Mouse (Mus musculus) CH12.LX (cell line): Measurements from ENCODE around the gene Fnbp1. TPM values are rescaled to one million over a fixed set of nuclear protein-coding genes. Genes with fewer than 3 reads are reported as not detected.
A peak's percentile ranks its signal among the peaks of the same experiment; 100 is the strongest.

ENCODE experiments used
- DNase-seq: peaks from one replicate; pipeline ENCODE4 v3.0.0-alpha.2; 2013; ENCODE audit errors: extremely low read depth
- H3K27ac ChIP-seq: 2 replicates; pipeline ENCODE4 v1.5.1; 2012; ENCODE audit warnings: low read depth, mild to moderate bottlenecking, control low read depth, moderate library complexity; ENCODE audit not compliant: insufficient read depth
- H3K27me3 ChIP-seq: replicated peaks from 2 replicates; pipeline ENCODE3; 2012; ENCODE audit warnings: inconsistent platforms
- H3K36me3 ChIP-seq, 2 experiments: replicated peaks in 1 of 2; 2 replicates each; pipeline versions ENCODE3 to v1.6.1; 2012; ENCODE audit warnings: inconsistent platforms in 1 of 2, low read length in 1 of 2, mild to moderate bottlenecking in 1 of 2, mixed read lengths in 1 of 2, moderate library complexity in 1 of 2; ENCODE audit not compliant: control insufficient read depth in 1 of 2, insufficient read depth in 1 of 2
- H3K4me1 ChIP-seq, 2 experiments: 2 replicates each; pipeline ENCODE4 v1.6.1; 2012; ENCODE audit warnings: inconsistent platforms in 1 of 2, moderate library complexity in 1 of 2; ENCODE audit not compliant: insufficient read depth in 2 of 2, control insufficient read depth in 1 of 2
- H3K4me2 ChIP-seq: 2 replicates; pipeline ENCODE4 v1.6.1; 2012; ENCODE audit warnings: low read depth, mild to moderate bottlenecking, control low read depth; ENCODE audit not compliant: poor library complexity, insufficient read depth, severe bottlenecking
- H3K4me3 ChIP-seq, 3 experiments: fragments of 150-350 bp in 1 of 3; sonication (generic) in 1 of 3; replicated peaks in 1 of 3; 2 replicates each; pipeline versions ENCODE3 to v1.5.1; 2011 to 2012; ENCODE audit warnings: low read depth in 2 of 3, low read length in 2 of 3, mild to moderate bottlenecking in 2 of 3, moderate library complexity in 2 of 3, control low read depth in 1 of 3, improper control_type of control experiment in 1 of 3, inconsistent platforms in 1 of 3, mixed read lengths in 1 of 3; ENCODE audit not compliant: poor library complexity in 1 of 3
- H3K79me2 ChIP-seq: replicated peaks from 2 replicates; pipeline ENCODE4 v1.6.1; 2012; ENCODE audit warnings: mild to moderate bottlenecking, moderate library complexity; ENCODE audit not compliant: control insufficient read depth, poor library complexity, insufficient read depth, severe bottlenecking; ENCODE audit errors: extremely low read depth
- H3K9ac ChIP-seq: 2 replicates; pipeline ENCODE4 v1.6.1; 2012; ENCODE audit warnings: low read depth, mild to moderate bottlenecking, control low read depth, moderate library complexity; ENCODE audit not compliant: insufficient read depth
- H3K9me3 ChIP-seq: replicated peaks from 2 replicates; pipeline ENCODE3; 2012; ENCODE audit warnings: low read length, inconsistent platforms, mixed read lengths
- BHLHE40 ChIP-seq: IDR thresholded peaks from 2 replicates; pipeline ENCODE4 v1.6.1; 2011; ENCODE audit warnings: mild to moderate bottlenecking, low read depth, low read length, improper control_type of control experiment
- CHD1 ChIP-seq: IDR thresholded peaks from 2 replicates; pipeline ENCODE4 v1.6.1; 2012; ENCODE audit warnings: low read depth, low read length, improper control_type of control experiment, inconsistent platforms
- E2F4 ChIP-seq: IDR thresholded peaks from 2 replicates; pipeline ENCODE4 v1.6.1; 2011; ENCODE audit warnings: low read depth, low read length, improper control_type of control experiment; ENCODE audit not compliant: insufficient replicate concordance
- ELF1 ChIP-seq: IDR thresholded peaks from 2 replicates; pipeline ENCODE4 v1.6.1; 2014; ENCODE audit warnings: low read depth, mild to moderate bottlenecking, inconsistent platforms, low read length, improper control_type of control experiment
- ETS1 ChIP-seq: conservative IDR thresholded peaks from 2 replicates; pipeline ENCODE4 v1.6.1; 2012; ENCODE audit warnings: low read depth, mild to moderate bottlenecking, inconsistent platforms, low read length, improper control_type of control experiment, moderate library complexity
- GABPA ChIP-seq: IDR thresholded peaks from 2 replicates; pipeline ENCODE4 v1.6.1; 2012; ENCODE audit warnings: low read depth, low read length, improper control_type of control experiment, inconsistent platforms; ENCODE audit not compliant: insufficient replicate concordance
- HCFC1 ChIP-seq: IDR thresholded peaks from 2 replicates; pipeline ENCODE4 v1.6.1; 2012; ENCODE audit warnings: low read depth, mild to moderate bottlenecking, inconsistent platforms, low read length, improper control_type of control experiment
- JUND ChIP-seq: conservative IDR thresholded peaks from 2 replicates; pipeline ENCODE4 v1.6.1; 2011; ENCODE audit warnings: low read depth, low read length, improper control_type of control experiment
- KAT2A ChIP-seq: IDR thresholded peaks from 2 replicates; pipeline ENCODE4 v1.6.1; 2012; ENCODE audit warnings: low read length, improper control_type of control experiment, inconsistent platforms; ENCODE audit not compliant: insufficient replicate concordance
- MAX ChIP-seq: IDR thresholded peaks from 2 replicates; pipeline ENCODE4 v1.6.1; 2011; ENCODE audit warnings: low read length, improper control_type of control experiment
- MAZ ChIP-seq: IDR thresholded peaks from 2 replicates; pipeline ENCODE4 v1.6.1; 2012; ENCODE audit warnings: low read depth, mild to moderate bottlenecking, inconsistent platforms, low read length, improper control_type of control experiment, moderate library complexity
- MXI1 ChIP-seq: IDR thresholded peaks from 2 replicates; pipeline ENCODE4 v1.6.1; 2011; ENCODE audit warnings: mild to moderate bottlenecking, low read depth, low read length, improper control_type of control experiment
- MYC ChIP-seq: IDR thresholded peaks from 2 replicates; pipeline ENCODE4 v1.6.1; 2011; ENCODE audit warnings: low read depth, mild to moderate bottlenecking, improper control_type of control experiment, low read length
- NELFE ChIP-seq: IDR thresholded peaks from 2 replicates; pipeline ENCODE4 v1.6.1; 2011; ENCODE audit warnings: low read depth, low read length, improper control_type of control experiment
- NRF1 ChIP-seq: IDR thresholded peaks from 2 replicates; pipeline ENCODE4 v1.6.1; 2014; ENCODE audit warnings: low read depth, mild to moderate bottlenecking, inconsistent platforms, low read length, improper control_type of control experiment, moderate library complexity
- PAX5 ChIP-seq: IDR thresholded peaks from 2 replicates; pipeline ENCODE4 v1.6.1; 2012; ENCODE audit warnings: low read length, inconsistent platforms, mixed read lengths
- POLR2A ChIP-seq: IDR thresholded peaks from 2 replicates; pipeline ENCODE4 v1.6.1; 2011; ENCODE audit warnings: low read depth, mild to moderate bottlenecking, improper control_type of control experiment, low read length
- POLR2AphosphoS2 ChIP-seq: IDR thresholded peaks from 2 replicates; pipeline ENCODE4 v1.6.1; 2011; ENCODE audit warnings: low read depth, low read length, improper control_type of control experiment
- RCOR1 ChIP-seq: conservative IDR thresholded peaks from 2 replicates; pipeline ENCODE4 v1.6.1; 2012; ENCODE audit warnings: low read depth, mild to moderate bottlenecking, inconsistent platforms, low read length, improper control_type of control experiment
- SIN3A ChIP-seq: IDR thresholded peaks from 2 replicates; pipeline ENCODE4 v1.6.1; 2012; ENCODE audit warnings: low read length, improper control_type of control experiment, inconsistent platforms
- TBP ChIP-seq: conservative IDR thresholded peaks from 2 replicates; pipeline ENCODE4 v1.6.1; 2011; ENCODE audit warnings: low read depth, low read length, improper control_type of control experiment
- TCF12 ChIP-seq: IDR thresholded peaks from 2 replicates; pipeline ENCODE4 v1.6.1; 2014; ENCODE audit warnings: low read depth, mild to moderate bottlenecking, inconsistent platforms, low read length, improper control_type of control experiment
- USF1 ChIP-seq: IDR thresholded peaks from 2 replicates; pipeline ENCODE4 v1.6.1; 2014; ENCODE audit warnings: low read depth, mild to moderate bottlenecking, inconsistent platforms, low read length, improper control_type of control experiment
- USF2 ChIP-seq: conservative IDR thresholded peaks from 2 replicates; pipeline ENCODE4 v1.6.1; 2011; ENCODE audit warnings: low read depth, low read length, improper control_type of control experiment
- ZC3H11A ChIP-seq: IDR thresholded peaks from 2 replicates; pipeline ENCODE4 v1.6.1; 2012; ENCODE audit warnings: low read depth, mild to moderate bottlenecking, inconsistent platforms, low read length, improper control_type of control experiment
- ZMIZ1 ChIP-seq: IDR thresholded peaks from 2 replicates; pipeline ENCODE4 v1.6.1; 2012; ENCODE audit warnings: low read depth, mild to moderate bottlenecking, inconsistent platforms, low read length, improper control_type of control experiment
- ZNF384 ChIP-seq: IDR thresholded peaks from 2 replicates; pipeline ENCODE4 v1.6.1; 2012; ENCODE audit warnings: low read depth, low read length, improper control_type of control experiment, inconsistent platforms
- dilution Hi-C: fragments of 300-500 bp; cut with MboI; formaldehyde crosslinking; loops from 2 replicates; pipeline ENCODE4 v1.14.3; 2020; ENCODE audit warnings: low sequenced_read_pairs; ENCODE audit not compliant: extremely low pct_unique_long_range_greater_than_20kb, extremely low pct_ligation_motif_present
- in situ Hi-C: fragments of 300-500 bp; cut with MboI; formaldehyde crosslinking; loops from 3 replicates; pipeline ENCODE4 v1.14.3; 2019; ENCODE audit warnings: low sequenced_read_pairs, low pct_ligation_motif_present, low pct_unique_long_range_greater_than_20kb, mixed read lengths
- polyA plus RNA-seq: library from polyadenylated mRNA; unstranded; fragments of >175 nt; gene quantifications from 2 replicates; pipeline ENCODE4 v1.2.1, GENCODE M21; 2012; ENCODE audit warnings: low read depth; ENCODE audit not compliant: insufficient read length
- total RNA-seq, 2 experiments: library from RNA; depleted of rRNA; stranded (reverse); fragments of 300-350 nt in 1 of 2; fragments of >200 nt in 1 of 2; gene quantifications; 2 replicates each; pipeline ENCODE4 v1.2.3; 2012 to 2014

The Fnbp1 gene
- total and polyA plus RNA-seq, 3 experiments = 29.6 to 133 (median 50.5) TPM

DNA sequence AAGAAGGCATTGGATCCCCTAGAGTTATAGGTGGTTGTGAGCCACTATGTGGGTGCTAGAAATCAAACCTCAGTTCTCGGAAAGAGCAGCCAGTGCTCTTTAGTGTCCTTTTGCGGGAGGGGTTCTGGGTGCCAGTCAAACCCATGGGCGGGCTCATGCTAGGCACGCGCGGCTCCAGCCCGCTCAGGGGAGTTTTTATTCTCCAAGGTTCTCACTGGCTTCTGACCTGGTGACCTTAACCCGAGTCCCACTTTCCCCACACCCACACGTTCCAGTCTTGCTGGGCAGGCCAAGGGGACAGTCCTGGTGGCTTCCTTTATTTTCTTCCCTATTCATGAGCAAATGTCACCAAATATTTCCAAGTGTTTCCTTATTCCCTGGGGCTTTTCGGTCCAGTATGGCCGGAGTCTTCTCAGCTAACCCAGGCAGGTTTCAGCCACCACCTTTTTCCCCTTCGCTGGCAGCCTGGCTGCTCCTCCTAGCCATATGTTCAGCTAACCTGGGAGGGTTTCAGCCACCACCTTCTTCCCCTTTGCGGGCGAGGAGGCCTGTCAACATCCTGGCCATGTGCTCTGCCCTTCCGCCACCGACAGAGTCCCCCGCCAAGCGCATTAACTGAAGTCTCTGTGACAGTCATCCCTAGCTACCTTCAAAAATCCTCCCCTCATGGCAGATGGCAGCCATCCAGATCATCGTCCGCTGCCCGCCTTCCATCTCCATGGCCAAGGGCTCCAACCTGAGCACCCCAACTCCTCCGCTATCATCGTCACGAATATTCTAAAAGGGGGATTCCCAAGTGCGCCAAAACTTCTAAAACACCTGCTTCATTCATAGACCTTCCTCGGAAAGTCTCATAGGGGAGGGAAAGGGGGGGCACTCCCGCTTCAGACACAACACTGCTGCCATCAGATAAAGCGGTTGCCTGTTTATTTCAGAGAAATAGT, 80.7 kb downstream of the Fnbp1 start (continued):
- TF ChIP-seq GABPA (no peak), RCOR1 (peak; percentile 82; the same call in 1 of the 2 replicates), PAX5 (no peak), ZC3H11A (no peak), SIN3A (no peak; the same call in none of the 2 replicates), JUND (no peak), MAZ (peak; percentile 90), USF1 (peak; percentile 46), ZMIZ1 (peak; percentile 17; the same call in 1 of the 2 replicates)

DNA sequence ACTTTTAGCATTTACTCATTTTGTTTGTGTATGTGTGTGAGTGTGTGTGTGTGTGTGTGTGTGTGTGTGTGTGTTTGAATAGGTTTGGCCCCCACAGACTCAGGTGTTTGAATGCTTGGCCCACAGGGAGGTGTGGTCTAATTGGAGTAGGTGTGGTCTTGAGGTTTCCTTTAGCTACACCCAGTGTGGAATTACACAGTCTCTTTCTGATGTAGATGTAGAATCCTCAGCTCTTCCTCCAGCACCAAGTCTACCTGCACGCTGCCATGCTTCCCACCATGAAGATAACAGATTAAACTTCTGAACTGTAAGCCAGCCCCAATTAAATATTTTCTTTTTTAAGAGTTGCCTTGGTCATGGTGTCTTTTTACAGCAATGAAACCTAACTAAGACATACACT, 81.5 kb downstream of the Fnbp1 start:
- in situ Hi-C loops (loop anchor here (25.0 kb wide), 1 partner anchor 402 kb away; the partner anchor contains the start of gene Ass1), dilution Hi-C loops (no loop called here)
- Histone ChIP-seq H3K79me2 (peaks cover 8% of the 10 kb centered on the region; the same call in 1 of the 2 replicates), H3K4me1 (peaks cover 18 to 41% of the 10 kb centered on the region in 2 experiments), H3K27ac (peak overlapping the region; percentile 100), H3K4me3 (peak overlapping the region; percentile 55 to 67 (median 63)), H3K9ac (peak overlapping the region; percentile 80), H3K36me3 (peaks cover 44 to 61% of the 10 kb centered on the region in 2 experiments), H3K9me3 (peaks cover 22% of the 10 kb centered on the region), H3K27me3 (no peaks in the 10 kb centered on the region), H3K4me2 (peak overlapping the region; percentile 90)
- TF ChIP-seq MYC = 0 out of 2 replicates have a peak, but pooled peaks have one; percentile 50
- TF ChIP-seq CHD1 = peak; percentile 49; the same call in 1 of the 2 replicates
- TF ChIP-seq ZC3H11A = no peak
- peak; percentile 93 for TF ChIP-seq TBP
- TF ChIP-seq MAX = peak; percentile 31; the same call in 1 of the 2 replicates
- no peak for TF ChIP-seq PAX5
- no peak for TF ChIP-seq KAT2A
- TF ChIP-seq MXI1 = peak; percentile 61; the same call in 1 of the 2 replicates
- TF ChIP-seq NRF1 = no peak
- no peak for TF ChIP-seq ELF1
- 0 out of 2 replicates have a peak, but pooled peaks have one; percentile 8 for TF ChIP-seq BHLHE40
- peak; percentile 67; the same call in 1 of the 2 replicates for TF ChIP-seq SIN3A
- TF ChIP-seq USF2 = no peak
- peak; percentile 17; the same call in 1 of the 2 replicates for TF ChIP-seq ETS1
- TF ChIP-seq POLR2A = peak; percentile 64; the same call in 1 of the 2 replicates
- peak; percentile 50; the same call in 1 of the 2 replicates for TF ChIP-seq TCF12
- TF ChIP-seq ZMIZ1 = peak; percentile 90
- TF ChIP-seq HCFC1 = 0 out of 2 replicates have a peak, but pooled peaks have one; percentile 17
- no peak for TF ChIP-seq POLR2AphosphoS2
- TF ChIP-seq ZNF384 = no peak
- TF ChIP-seq NELFE = peak; percentile 85
- peak; percentile 50; the same call in 1 of the 2 replicates for TF ChIP-seq RCOR1
- TF ChIP-seq E2F4 = no peak
- DNase-seq = peak; percentile 85
